Mouse (Mus musculus) ES-E14 (cell line): ENCODE data around the gene Ccdc122. TPM values are rescaled to one million over a fixed set of nuclear protein-coding genes. Genes with fewer than 3 reads are reported as not detected.
A peak's percentile ranks its signal among the peaks of the same experiment; 100 is the strongest.
"Not testable (repeated sequence)": the region's sequence is repeated elsewhere in the genome, so short reads cannot be mapped to it uniquely, and the experiment has no call there.

Experiments used
- DNase-seq: peaks from one replicate; pipeline ENCODE4 v3.0.0-alpha.2; 2013; ENCODE audit warnings: low read depth, low spot score
- H3K27ac ChIP-seq: 2 replicates; pipeline ENCODE4 v1.5.1; 2012; ENCODE audit warnings: low read depth, mild to moderate bottlenecking, low read length, moderate library complexity, mixed read lengths; ENCODE audit not compliant: poor library complexity, insufficient read depth, severe bottlenecking
- H3K36me3 ChIP-seq: 2 replicates; pipeline ENCODE4 v1.6.1; 2012; ENCODE audit warnings: mild to moderate bottlenecking, low read length, moderate library complexity, mixed read lengths; ENCODE audit not compliant: control insufficient read depth, poor library complexity, insufficient read depth, severe bottlenecking
- H3K4me1 ChIP-seq, 2 experiments: fragments of 150-350 bp in 1 of 2; sonication (generic) in 1 of 2; 2 replicates each; pipeline ENCODE4 v1.6.1; 2012; ENCODE audit warnings: low read length in 2 of 2, mild to moderate bottlenecking in 1 of 2, mixed read lengths in 1 of 2; ENCODE audit not compliant: control insufficient read depth in 2 of 2, insufficient read depth in 2 of 2, poor library complexity in 1 of 2
- H3K4me3 ChIP-seq, 2 experiments: fragments of 150-350 bp in 1 of 2; sonication (generic) in 1 of 2; 2 replicates each; pipeline ENCODE4 v1.5.1; 2012; ENCODE audit warnings: low read length in 2 of 2, low read depth in 1 of 2, mild to moderate bottlenecking in 1 of 2, mixed read lengths in 1 of 2; ENCODE audit not compliant: insufficient read depth in 1 of 2, poor library complexity in 1 of 2, severe bottlenecking in 1 of 2
- H3K9ac ChIP-seq: 2 replicates; pipeline ENCODE4 v1.6.1; 2012; ENCODE audit warnings: low read depth, mild to moderate bottlenecking, low read length, mixed read lengths; ENCODE audit not compliant: poor library complexity, insufficient read depth, severe bottlenecking
- H3K9me3 ChIP-seq: fragments of 150-350 bp; sonication (generic); 2 replicates; pipeline ENCODE4 v1.6.1; 2012; ENCODE audit warnings: low read depth, mild to moderate bottlenecking, low read length; ENCODE audit not compliant: control insufficient read depth, insufficient read depth
- CHD2 ChIP-seq: IDR thresholded peaks from 2 replicates; pipeline ENCODE4 v1.6.1; 2014; ENCODE audit warnings: mild to moderate bottlenecking, low read depth, low read length, inconsistent platforms
- HCFC1 ChIP-seq: IDR thresholded peaks from 2 replicates; pipeline ENCODE4 v1.6.1; 2012; ENCODE audit warnings: low read length, inconsistent platforms, borderline replicate concordance; ENCODE audit not compliant: insufficient read depth
- MAFK ChIP-seq: IDR thresholded peaks from 2 replicates; pipeline ENCODE4 v1.6.1; 2014; ENCODE audit warnings: mild to moderate bottlenecking, low read depth, low read length, inconsistent platforms; ENCODE audit not compliant: insufficient read depth
- ZC3H11A ChIP-seq: IDR thresholded peaks from 2 replicates; pipeline ENCODE4 v1.6.1; 2012; ENCODE audit warnings: low read depth, mild to moderate bottlenecking, inconsistent platforms, low read length, borderline replicate concordance
- ZNF384 ChIP-seq: IDR thresholded peaks from 2 replicates; pipeline ENCODE4 v1.6.1; 2012; ENCODE audit warnings: low read depth, low read length, inconsistent platforms
- in situ Hi-C, 2 experiments: fragments of 600-800 bp; cut with MboI; formaldehyde crosslinking; loops; one replicate each; pipeline ENCODE4 v1.15.1; 2025; ENCODE audit warnings: low sequenced_read_pairs in 2 of 2, inconsistent platforms in 1 of 2; ENCODE audit not compliant: unreplicated experiment in 2 of 2
- total RNA-seq: library from RNA; depleted of rRNA; stranded (reverse); fragments of 300-350 nt; gene quantifications from 2 replicates; pipeline ENCODE4 v1.2.3, GENCODE M21; 2012; rRNA removed

Ccdc122 gene
- 1.1 and 1.5 TPM in 2 replicates for total RNA-seq

DNA sequence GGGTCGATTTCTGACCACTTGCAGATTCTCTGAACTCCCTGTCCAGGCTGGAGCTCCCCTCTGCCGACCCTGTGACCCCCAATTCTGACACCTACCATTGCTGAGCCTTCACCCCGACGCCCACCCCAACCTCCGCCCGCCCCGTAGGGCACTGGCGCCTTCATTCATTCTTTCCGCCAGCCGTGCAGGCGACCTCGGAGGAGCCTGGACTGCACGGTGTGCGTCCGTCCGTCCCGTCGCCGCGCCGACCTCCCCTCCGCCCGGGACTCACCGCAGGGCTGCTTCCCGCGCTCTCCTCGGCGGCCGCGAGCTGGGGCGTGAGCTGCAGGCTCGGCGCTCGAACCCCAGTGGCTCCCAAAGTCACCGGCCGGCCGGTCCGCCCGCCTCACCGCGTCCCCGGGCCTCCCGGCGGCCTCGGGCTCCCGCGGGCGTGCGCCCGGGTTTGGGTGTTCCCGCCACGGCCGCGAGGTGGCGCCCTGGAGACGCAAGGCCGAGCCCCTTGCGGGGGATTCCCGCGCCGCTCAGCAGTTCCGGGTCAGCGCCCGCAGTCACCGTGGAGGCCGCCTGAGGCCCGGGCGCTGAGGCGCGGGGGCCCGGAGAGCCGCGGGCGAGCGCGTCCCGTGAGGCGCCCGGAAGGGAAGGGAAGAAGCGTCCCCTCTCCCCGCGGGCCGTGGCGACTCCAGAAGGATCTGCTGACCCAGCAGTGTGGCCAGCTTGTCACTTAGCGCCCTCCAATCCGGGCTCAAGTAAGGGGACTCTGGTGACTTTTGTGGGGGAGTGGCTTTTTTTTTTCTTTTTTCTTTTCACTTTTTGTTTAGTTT lies at the start of gene Ccdc122, which contains the start of gene Lacc1:
Ccdc122 (plus strand) TSS at position 547 of the 821 bp plus-strand sequence.
Lacc1 (minus strand) TSS at position 679 of the 821 bp plus-strand sequence.
- Histone ChIP-seq H3K36me3 (no peaks in the 10 kb centered on the region), H3K4me1 (no peaks in the 10 kb centered on the region), H3K4me3 (peak within 1 kb of the TSS; percentile 71 to 79), H3K9me3 (no peaks in the 10 kb centered on the region), H3K9ac (peak within 1 kb of the TSS; percentile 78), H3K27ac (no peak within 1 kb of the TSS)
- TF ChIP-seq ZNF384 = peak; percentile 43; the same call in 1 of the 2 replicates
- TF ChIP-seq MAFK = no peak
- no peak for TF ChIP-seq ZC3H11A
- TF ChIP-seq CHD2 = no peak
- TF ChIP-seq HCFC1 = no peak
- in situ Hi-C loops = no loop called here
- DNase-seq = peak; percentile 39

DNA sequence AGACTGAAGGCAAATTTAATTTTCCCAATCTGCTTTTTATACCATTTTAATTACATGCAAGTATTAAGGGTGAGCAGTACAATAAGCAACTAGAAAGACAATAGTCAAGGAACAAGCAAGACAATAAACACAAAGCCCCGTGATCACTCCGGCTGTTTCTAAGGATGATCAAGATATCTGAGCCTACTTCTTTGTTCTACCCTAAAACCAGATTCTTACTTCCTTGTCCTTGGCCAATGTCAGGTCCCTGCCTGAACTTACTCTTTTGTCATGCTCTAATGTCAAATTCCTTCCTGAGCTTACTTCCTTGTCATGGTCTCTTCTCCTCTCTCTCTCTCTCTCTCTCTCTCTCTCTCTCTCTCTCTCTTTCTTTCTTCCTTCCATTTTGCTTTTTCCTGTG lies 46.2 kb upstream of the Ccdc122 start:
- H3K4me3 ChIP-seq, H3K9ac ChIP-seq, H3K9me3 ChIP-seq, H3K36me3 ChIP-seq, in situ Hi-C loops: not testable (repeated sequence)
- peak; percentile 39 for DNase-seq
- peak overlapping the region; percentile 33; the same call in 1 of the 2 replicates for H3K27ac ChIP-seq
- H3K4me1 ChIP-seq = peaks cover 0 to 16% of the 10 kb centered on the region in 2 experiments; a peak in 2 of 4 replicates

DNA sequence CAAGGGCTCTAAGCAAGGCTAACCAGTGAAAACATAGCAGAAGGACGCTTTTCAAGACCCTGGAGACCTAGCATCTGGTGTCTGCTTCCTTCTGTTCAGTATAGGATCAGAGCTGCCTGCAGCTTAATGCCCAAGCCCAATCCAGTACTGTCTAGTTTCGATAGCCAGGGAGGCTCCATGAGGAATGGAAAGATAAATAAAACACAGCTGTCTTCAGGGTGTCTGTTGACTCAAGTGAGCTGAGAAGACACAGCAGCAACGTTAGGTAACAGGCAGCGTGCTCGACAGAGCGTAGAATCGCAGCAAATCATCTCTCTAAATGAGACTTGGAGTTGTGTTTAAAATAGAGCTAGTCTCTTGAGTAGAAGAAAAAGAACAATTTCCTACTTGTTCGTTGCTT lies 31.8 kb upstream of the Ccdc122 start:
- Histone ChIP-seq H3K9ac (no peak overlapping the region), H3K27ac (no peak overlapping the region), H3K9me3 (no peaks in the 10 kb centered on the region), H3K36me3 (no peaks in the 10 kb centered on the region), H3K4me3 (no peak overlapping the region), H3K4me1 (peaks cover 0 to 4% of the 10 kb centered on the region in 2 experiments; a peak in 2 of 4 replicates)
- no peak for TF ChIP-seq MAFK
- TF ChIP-seq HCFC1 = no peak
- TF ChIP-seq ZC3H11A = no peak
- TF ChIP-seq CHD2 = no peak
- no peak for TF ChIP-seq ZNF384
- DNase-seq = no peak
- in situ Hi-C loops = loop anchor here (5.0 to 10.0 kb wide), 3 partner anchors 500 to 530 kb away; no protein-coding TSS in a partner anchor

DNA sequence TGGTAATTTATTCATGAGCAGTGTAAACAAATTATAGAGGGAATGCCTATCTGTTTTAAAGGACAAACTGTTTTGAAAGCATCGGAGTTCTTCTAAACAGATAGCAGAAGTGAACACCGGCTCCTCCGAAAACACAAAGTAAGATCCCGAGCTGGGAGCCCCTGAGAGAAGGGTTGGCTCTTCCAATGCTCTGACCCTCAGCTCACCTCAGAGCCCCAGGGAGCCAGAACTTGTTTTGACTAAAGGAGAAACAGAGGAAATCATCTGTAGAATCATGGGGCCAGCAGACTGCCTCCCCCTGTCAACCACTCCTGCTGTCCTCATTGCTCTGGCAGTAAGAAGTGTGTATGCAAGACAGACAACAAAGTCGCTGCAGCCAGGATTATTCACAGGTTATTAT lies 31.0 kb upstream of the Ccdc122 start:
- in situ Hi-C loops = loop anchor here (5.0 to 10.0 kb wide), 3 partner anchors 501 to 531 kb away; no protein-coding TSS in a partner anchor
- no peaks in the 10 kb centered on the region for H3K36me3 ChIP-seq
- H3K9me3 ChIP-seq = no peaks in the 10 kb centered on the region
- DNase-seq = no peak
- no peak overlapping the region for H3K4me3 ChIP-seq
- no peak overlapping the region for H3K27ac ChIP-seq
- no peak overlapping the region for H3K9ac ChIP-seq
- H3K4me1 ChIP-seq = peaks cover 0 to 4% of the 10 kb centered on the region in 2 experiments; a peak in 2 of 4 replicates
- TF ChIP-seq CHD2 (no peak), ZC3H11A (no peak), ZNF384 (no peak), HCFC1 (no peak), MAFK (no peak)
